Mouse (Mus musculus): ENCODE data around the gene Stk25.
A peak's percentile ranks its signal among the peaks of the same experiment; 100 is the strongest.

The Stk25 gene

DNA sequence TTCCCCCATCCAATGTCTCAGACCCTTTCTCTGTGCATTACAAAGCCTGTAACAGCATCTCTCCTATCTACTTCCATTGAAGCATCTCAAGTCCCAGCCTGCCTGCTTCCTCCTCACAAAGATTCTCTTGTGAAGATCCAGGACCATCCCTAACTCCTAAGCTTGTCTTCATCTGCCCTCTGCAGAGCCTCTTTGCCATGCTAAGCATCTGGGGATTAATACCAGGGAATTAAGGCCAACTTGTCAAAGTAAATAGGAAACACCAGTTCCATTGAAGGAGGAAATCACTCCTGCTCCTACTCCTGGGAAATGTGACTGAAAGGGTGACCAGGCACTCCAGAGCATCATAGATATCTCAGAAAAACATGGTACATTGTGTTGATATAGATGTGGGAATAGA lies 11.5 kb upstream of the Stk25 start:
- DNase-seq (ENCODE audit: low read depth, low spot score) = no peak

DNA sequence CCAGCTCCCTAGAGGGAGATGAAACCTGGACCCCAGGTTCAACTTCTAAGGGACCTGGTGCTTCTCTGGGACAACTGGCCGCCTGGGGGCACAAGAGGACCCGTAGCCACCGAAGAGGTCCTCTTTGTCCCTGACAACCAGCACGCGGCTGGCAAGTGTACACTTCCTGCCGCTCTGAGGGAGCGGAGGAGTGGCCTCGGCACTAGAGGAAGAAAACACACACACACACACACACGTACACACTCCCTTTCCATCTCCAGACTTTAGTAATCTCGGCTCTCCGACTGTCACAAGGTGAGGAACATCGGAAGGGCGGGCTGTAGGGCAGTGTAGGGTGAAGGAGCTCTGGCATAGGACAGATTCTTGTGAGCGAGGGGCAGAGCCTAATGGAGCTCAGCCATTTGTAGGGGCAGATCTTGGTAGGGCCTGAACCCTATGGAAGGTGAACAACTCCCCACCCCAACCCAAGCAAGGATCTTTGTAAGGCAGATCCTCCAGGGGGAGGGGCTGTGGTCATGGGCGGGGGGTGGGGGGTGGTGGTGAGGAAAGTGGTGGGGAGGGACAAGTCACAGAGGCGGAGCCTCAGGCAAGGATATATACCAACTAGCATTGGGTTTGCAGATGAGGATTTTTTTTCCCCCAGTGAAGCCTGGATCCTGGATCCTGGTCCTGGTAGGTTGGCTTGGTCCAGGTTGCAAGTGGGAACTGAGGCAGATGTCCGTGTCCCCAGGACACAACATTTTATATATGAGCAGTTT lies 10.5 kb upstream of the Stk25 start:
- peak; percentile 29 for DNase-seq (ENCODE audit: low read depth, low spot score)

DNA sequence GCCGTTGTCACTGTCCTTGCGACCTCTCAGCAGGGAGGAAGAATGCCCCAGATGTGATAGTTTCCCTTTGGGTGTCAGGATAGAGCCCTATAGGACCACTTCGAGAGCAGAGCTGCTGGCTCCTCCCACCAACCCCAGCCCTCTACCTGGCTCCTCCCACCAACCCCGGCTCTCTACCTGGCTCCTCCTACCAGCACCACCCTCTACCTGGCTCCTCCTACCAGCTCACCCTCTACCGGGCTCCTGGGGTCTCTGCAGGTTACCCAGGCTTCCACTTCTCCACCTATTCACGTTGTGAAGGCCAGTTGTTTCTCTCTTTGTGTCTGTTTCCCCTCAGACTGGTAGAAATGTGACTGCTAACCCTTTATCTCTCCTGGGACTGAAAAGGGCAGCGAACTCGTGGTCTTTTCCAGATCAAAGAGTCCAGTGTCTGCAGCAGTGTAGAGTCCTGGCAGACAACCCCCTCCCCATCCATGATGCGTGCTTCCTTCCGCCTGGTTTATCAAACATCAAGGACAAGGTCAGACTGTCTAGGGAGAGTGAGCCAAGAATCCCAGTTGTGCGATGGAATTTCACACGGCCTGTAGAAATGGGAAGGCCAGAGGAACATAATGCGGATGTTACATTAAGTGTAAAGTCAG lies 9.4 kb upstream of the Stk25 start:
- DNase-seq (ENCODE audit: low read depth, low spot score) = no peak

DNA sequence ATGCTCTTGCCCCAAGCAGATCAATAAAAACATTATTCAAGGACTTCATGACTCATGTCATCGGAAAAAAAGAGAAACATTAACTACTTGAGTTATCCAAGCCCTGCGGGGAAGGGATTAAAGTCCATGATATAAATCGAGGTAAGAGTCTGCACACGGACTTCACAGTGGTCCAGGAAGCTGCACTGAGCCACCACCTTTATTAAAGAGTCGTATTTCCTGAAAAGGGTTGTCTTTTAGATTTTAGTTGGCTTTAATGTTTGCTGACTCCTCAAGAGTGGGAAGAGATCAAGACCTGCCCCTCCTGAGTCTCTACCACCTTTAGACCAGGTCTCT lies 1.5 kb downstream of the Stk25 start:
- no peak for DNase-seq (ENCODE audit: low read depth, low spot score)

DNA sequence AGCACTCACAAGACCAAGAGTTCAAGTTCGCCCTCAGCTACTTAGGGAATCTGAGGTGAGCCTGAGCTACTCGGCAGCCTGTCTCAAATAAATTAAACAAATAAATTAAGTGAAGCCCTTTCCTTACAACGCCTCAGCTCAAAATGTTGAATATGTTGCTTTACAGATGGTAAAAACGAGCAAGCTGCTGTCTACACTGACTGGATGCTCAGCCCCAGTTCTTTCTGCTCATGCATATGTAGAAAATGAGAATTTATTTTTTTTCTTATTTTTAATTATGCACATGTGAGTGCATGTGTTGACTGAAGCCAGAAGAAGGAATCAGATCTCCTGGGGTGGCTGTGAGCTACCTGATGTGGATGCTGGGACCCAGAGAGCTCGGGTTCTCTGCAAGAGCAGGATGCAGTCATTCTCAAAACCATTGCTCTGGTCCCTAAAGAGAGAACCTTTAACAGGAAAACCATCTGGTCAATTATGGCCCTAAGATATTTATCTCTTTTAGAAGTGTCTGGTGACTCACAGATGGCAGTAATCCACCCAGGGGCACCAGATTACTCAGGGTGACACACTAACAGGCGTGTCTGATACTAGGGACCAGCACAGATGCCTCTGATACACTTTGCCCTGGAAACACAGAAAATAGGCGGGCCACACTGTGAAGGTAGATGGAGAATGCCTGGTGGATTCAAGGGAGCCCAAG lies 2.0 kb downstream of the Stk25 start:
- DNase-seq (ENCODE audit: low read depth, low spot score) = peak; percentile 59

DNA sequence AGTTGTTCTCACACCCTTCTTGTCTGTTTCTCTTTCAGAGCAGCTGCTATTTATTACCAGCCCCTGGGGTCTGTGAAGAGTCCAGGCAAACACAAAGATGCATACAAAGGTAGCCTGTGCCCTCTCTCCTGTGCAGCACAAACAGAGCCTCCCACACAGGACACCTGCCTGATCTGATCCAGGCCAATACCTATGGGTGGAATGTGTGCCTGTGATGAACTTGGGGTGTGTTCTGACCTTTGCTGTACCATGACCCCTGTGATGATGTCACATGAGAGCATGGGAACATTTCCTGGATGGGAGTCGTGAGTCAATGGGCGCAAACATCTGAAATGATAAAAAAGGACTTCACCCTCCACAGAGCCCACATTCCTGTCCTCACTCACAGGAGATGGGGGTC lies 3.7 kb downstream of the Stk25 start:
- no peak for DNase-seq (ENCODE audit: low read depth, low spot score)

DNA sequence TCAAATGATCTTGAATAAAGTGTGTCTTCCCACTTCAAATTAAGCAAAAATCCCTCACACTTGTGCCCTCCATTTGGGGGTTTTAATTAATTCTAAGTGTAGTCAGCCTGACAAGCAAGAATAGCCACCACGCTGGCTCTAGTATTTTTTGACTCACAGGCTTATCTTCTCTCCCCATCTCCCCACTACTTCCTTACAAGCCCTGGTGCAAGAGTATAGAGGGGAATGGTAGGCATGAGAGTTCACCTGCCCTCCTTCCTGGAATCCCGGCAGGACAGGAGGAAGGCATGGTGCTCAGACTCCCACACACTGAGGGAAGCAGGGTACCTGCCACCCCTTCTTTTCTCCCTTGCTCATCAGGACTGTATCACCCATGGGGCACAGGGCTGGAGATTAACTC lies 4.2 kb downstream of the Stk25 start:
- DNase-seq (ENCODE audit: low read depth, low spot score) = no peak

DNA sequence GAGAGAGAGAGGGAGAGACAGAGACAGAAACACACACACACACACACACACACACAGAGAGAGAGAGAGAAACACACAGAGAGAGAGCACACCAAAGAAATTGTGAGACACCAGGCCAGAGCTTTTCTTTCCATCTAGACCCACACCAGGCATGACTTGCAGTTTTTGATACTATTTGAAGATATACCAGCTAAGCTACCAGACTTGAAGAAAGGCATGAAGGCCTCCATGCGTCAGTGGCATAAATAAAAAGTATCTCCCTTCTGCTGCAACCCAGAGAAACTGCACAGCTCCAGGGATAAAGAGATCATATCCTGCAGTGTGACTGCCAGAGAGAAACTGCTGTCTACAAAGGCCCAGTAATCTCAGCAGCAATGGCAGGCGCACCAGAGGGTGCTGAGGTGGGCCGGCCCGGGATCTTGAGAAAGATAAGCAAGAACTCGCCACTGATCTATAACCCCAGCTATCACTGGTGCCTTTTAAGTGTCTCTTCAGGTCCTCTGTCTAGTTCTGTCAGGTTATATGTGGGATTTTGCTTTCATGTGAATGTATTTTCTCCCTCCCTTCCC lies 8.8 kb downstream of the Stk25 start:
- DNase-seq (ENCODE audit: low read depth, low spot score) = no peak

DNA sequence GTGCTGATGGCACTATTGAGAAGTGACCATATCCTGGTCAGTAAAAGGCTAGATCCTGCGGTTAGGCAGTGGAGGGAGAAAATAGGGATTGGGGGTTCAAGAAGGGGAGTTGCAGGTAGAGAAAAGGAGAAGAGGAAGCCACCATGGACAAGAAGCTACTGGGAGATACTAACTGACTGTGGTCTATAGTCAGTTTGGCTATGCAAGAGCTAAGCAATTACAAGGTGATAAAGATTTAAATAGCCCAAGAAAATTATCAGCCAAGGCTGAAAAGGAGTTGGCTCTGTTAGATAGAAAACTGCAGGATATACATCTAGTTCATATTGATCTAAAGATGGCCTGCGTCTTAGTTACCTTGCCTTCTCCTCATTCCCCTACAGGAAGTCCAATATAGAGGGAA lies 15.8 kb downstream of the Stk25 start:
- DNase-seq (ENCODE audit: low read depth, low spot score) = no peak

DNA sequence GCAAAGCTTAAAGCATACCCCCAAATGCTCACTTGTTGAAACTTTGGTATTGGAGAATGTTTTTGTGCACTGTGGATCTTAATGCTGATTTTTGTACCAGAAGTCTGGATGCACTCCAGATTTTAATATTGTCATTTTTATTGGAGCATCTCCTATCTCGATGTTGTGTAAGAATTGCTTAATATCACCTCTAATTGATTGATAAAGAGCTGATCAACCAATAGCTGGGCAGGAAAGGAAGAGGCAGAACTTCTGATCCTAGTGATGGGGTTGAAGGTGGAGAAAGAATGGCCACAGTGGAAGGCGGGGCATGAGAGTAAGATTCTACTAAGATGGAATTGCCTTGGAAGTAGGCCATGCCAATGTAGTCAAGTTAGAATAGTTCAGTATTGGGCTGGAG lies 16.5 kb downstream of the Stk25 start:
- no peak for DNase-seq (ENCODE audit: low read depth, low spot score)

DNA sequence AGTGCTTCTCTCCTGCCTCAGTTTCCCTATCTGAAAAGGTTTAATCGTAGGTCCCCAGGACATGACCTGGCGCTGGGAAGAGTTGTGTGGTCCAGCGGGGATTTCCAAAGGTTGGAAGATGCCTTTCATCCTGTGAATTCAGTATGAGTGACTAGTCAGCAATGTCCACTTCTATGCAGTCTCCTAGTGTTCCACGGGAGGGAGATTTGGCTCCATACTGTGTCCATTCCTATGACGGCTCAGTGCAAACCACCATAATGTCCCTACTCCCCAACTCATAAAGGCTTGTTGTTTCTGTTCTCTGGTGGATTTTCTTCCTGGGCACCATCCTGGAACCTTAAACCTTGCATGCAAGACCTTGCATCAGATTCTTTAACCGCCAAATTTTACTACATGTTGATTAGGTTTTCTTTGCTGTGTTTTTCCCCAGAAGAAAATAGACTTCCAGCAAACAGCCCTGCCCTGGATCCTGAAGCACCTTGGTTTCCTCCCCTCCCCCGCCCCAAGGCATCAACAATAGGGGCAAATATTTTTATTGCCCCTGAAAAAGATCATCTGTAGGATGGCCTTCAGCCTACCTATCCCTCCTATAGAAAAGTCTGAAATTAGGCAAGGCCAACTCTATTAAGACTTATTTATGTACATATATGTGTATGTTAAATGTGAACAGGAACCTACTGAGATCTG lies 22.1 kb downstream of the Stk25 start:
- peak; percentile 69 for DNase-seq (ENCODE audit: low read depth, low spot score)

DNA sequence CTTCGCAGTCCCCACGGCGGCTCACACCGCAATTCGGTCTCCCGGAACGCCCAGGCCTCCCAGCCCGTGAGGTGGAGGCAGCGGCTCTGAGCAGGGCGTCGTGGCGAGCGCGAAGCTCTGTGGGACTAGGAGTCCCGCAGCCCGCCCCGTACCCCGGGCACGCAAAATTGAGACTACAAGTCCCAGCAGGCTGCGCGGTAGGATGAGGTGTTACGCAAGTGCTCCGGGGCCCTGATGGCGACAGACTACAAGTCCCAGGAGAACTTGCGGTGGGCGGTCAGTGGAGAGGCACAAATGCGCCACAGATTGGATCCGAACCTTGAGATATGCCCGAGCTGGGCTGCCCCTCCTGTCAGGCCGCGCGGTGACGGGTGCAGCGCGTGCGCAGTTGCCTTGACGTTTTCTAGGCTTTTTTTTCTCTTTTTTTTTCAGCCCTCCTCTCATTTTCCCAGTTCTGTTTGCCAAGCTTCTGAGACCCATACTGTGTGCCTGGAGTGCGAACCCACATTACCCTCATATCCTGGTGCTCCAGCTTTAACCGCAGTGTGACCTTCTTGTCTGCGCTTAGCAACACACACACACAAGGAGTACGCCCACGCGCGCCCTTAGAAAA lies 22.8 kb downstream of the Stk25 start:
- peak; percentile 100 for DNase-seq (ENCODE audit: low read depth, low spot score)

DNA sequence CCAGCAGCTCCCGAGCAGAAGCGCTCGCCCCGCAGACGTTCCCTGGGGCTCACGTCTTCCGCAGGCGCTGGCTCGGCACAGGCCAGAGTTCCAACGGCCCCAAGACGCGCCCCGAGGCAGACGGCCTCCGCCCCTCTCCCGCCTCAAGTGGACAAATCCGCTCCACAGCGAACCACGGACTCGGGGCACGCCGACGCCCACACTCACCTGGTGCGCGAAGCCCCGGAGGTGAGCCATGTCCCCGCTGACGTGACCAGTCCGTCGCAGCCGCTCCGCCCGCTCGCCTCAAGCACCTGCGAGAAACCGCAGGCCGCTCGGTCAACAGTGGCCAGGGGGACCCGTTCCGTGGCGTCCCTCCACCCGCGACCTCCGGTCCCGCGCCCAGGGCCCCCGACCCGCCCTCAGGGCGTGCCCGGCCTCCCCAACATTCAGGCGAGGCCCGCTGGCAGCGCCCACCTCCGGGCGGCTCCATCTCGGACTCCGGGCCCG lies 23.3 kb downstream of the Stk25 start:
- peak; percentile 44 for DNase-seq (ENCODE audit: low read depth, low spot score)

DNA sequence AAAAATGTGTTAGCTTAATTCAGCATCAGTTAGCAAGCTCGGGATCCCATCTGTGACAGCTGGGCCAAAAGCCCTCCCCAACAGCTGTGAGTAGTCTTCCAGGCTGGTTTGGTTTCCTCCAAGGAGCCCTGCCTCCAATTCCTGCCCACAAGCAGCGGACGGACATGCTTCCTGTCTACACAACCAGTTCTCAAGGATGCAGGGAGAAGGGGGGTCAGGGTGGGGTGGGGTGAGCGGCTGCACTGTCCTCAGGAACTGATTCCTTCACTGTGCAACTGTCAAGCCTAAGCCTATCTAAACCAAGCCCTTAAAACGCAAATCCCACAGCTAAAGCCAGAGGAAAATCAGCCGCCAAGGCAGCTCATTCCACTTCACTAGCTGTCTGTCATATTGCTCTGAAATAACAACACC lies 24.0 kb downstream of the Stk25 start:
- DNase-seq (ENCODE audit: low read depth, low spot score) = peak; percentile 69

DNA sequence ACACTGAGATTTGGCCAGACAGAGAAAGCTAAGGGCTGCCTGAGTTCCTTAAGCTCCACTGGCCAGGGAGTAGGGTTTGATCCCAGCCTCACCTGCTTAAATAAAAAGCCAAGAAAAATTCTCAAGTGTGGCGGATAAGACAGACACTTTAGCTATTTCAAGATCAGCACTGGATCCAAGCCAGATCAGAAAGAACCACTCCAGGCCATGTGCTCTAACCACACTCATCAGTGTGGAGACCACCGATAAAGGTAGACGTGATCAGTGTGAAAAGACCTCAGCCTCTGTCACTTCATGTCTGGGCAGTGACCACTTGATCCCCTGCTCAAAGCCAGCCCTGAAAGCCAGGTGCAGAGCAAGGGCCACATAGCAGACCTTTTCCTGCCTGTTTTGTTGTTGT lies 25.7 kb downstream of the Stk25 start:
- DNase-seq (ENCODE audit: low read depth, low spot score) = no peak

DNA sequence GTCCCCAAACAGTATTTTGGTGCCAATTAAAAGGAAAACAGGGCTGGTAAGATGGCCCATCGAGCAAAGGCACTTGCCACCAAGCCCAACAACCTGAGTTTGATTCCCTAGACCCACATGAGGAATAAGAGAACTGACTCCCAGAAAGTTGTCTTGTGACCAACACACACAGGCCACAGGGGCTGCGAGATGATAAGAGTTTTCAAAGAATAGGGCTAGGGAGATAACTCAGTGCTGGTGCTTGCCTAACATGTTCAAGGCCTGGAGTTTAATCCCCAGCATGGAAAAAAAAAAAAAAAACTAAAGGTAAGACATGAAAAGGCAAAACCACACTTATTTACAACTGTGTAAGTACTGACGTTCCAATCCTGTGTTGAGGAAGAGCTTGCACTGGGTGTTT lies 27.7 kb downstream of the Stk25 start:
- no peak for DNase-seq (ENCODE audit: low read depth, low spot score)

DNA sequence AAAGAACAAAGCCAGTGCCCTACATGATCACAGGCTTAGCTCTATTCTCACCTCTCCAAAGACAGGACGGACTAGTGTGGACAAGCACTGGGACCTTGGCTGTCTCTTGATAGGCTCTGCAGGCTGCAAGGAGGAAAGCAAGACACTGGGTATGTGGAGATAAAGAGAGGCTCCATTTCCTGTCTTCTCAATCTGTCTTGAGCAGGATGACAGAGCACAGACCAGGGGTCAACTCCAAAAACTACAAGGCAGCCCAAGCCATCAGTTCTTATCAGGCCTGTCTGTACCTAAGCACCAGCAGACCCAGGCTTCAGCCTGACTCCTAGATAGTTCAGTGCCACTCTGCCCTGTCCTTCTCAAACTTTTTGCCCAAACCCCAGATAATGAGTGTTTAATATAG lies 34.0 kb downstream of the Stk25 start:
- no peak for DNase-seq (ENCODE audit: low read depth, low spot score)

DNA sequence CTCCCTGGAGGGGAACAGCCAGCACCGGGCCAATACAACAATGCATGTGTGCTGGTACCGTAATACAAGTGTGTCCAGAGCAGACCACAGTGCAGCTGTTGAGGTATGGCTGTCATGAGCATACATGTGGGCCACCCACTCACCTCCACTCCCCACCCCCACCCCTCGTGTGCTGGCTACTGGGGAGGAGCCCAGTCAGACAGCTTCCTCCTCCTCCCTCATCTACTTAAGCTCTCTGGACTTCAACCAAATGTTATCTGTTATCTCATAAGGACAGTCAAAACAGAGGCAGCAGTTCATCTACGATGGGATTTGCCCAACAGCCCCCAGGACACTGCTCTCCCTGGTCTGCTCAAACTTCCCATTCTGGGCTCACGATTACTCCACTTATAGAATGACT lies 39.5 kb downstream of the Stk25 start:
- no peak for DNase-seq (ENCODE audit: low read depth, low spot score)

DNA sequence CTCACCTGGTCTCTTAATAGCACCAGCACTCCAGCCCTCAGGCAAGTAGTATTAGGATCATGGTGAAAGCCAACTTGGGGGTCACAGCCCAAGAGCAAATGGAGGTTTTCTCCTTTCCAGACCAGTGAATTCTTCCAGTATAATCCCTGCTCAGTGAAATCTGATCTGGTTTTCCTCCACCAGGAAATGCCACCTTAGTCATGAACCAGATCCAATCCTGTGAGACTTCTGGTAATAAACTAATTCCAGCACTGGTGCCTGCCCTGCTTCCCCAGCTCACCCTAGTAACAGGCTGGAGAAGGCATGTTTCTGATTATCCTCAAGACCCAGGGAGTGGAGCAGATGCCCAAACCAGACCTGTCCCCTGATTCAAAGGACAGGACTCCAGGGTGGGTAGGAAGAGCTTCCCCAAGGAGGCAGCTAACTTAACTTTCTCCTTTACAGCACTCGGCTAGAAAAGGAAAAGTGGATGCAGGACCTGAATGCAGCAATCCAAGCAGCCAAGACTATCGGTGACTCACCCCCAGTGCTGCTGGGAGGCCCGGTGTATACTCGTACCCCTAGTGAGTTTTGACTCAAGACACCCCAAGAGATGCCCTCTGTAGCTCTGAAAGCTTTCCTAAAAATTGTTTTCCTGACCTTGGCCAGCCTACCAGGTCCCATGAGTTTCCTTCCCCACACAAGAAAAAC lies 40.3 kb downstream of the Stk25 start:
- DNase-seq (ENCODE audit: low read depth, low spot score) = peak; percentile 70

DNA sequence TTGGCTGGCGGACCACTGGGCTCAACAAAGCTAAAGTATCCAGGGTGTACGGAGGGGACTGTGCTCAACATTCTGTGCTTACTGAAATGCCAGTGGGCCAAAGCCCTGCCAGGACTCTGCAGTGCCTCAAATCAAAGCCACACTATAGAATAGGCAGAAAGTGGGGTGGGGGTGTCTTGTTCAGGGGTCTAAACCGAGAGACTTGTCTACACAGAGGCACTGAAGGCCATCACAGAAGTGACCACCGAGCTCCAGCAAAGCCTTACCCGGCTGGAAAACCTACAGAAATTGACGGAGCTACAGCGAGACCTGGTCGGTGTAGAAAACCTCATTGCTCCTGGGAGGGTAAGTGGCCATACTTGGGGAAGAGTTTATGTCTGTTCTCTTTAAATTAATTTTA lies 48.7 kb downstream of the Stk25 start:
- no peak for DNase-seq (ENCODE audit: low read depth, low spot score)

DNA sequence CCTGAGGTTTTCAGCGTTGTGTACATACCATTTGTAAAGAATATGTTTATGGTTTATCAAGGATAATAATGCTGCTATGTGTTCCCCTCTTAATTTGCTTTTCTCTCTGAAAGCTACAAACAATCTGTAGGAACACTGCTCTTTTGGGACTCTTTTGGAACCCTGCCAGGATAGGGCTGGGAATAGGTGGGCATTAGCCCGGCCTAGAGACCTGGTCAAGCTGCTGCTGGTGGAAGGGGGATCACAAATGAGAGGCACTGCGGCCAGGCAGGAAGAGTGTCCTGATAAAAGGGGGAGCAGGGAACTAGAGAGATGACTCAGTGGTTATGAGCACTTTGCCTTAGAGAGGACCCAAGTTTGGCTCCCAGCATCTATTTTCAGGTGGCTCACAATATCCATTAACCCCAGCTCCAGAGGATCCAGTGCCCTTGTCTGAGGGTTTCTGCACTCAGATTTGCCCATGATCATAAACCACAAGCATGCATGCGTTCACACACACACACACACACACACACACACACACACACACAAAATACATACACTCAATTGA lies 49.7 kb downstream of the Stk25 start:
- DNase-seq (ENCODE audit: low read depth, low spot score) = peak; percentile 69
